Mouse (Mus musculus): Measurements from ENCODE around the gene Hal.

The Hal gene

GRCm38 (mm10) chr10:93488066-93488827 lies at the start of gene Hal:
Gene Hal (plus strand): TSS chr10:93488768.
- DNase-seq (ENCODE audit: low spot score in 2 of 2), result no peak

GRCm38 (mm10) chr10:93441501-93441900 lies 47.1 kb upstream of the Hal start:
- DNase-seq (ENCODE audit: low spot score in 2 of 2), result no peak

GRCm38 (mm10) chr10:93442183-93442582 lies 46.4 kb upstream of the Hal start:
- DNase-seq (ENCODE audit: low spot score in 2 of 2), result no peak

GRCm38 (mm10) chr10:93444407-93444806 lies 44.2 kb upstream of the Hal start:
- DNase-seq (ENCODE audit: low spot score in 2 of 2), result no peak

DNA sequence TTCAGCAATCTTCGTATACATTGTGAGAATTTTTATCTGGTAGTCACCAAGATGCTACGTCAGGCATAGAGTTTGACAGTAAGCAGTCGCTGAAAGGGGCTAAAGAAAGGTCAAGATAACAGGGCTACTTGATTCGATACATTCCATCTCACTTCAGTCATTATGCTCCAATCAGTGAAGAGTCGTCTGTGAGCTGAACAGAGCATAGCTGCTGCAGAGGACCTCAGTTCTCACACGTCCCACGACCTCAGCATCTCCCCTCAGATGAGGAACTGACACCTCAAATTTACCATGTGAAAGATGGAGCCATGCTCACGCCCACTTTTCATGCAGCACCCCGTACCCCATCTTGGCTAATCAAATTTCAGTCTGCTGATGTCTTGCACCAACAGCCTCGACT lies 41.2 kb upstream of the Hal start:
- DNase-seq (ENCODE audit: low spot score in 2 of 2), result no peak

- no peak for DNase-seq (ENCODE audit: low spot score in 2 of 2)
Measured at GRCm38 (mm10) chr10:93454652-93455014, 33.9 kb upstream of the Hal start.

GRCm38 (mm10) chr10:93460106-93460505 lies 28.5 kb upstream of the Hal start:
- no peak for DNase-seq (ENCODE audit: low spot score in 2 of 2)

GRCm38 (mm10) chr10:93462692-93463382 lies 25.7 kb upstream of the Hal start:
- DNase-seq (ENCODE audit: low spot score in 2 of 2), result no peak

GRCm38 (mm10) chr10:93463611-93464010 lies 25.0 kb upstream of the Hal start:
- DNase-seq (ENCODE audit: low spot score in 2 of 2), result no peak

GRCm38 (mm10) chr10:93467259-93467658 lies 21.3 kb upstream of the Hal start:
- no peak for DNase-seq (ENCODE audit: low spot score in 2 of 2)

GRCm38 (mm10) chr10:93467791-93468190 lies 20.8 kb upstream of the Hal start:
- no peak for DNase-seq (ENCODE audit: low spot score in 2 of 2)

DNA sequence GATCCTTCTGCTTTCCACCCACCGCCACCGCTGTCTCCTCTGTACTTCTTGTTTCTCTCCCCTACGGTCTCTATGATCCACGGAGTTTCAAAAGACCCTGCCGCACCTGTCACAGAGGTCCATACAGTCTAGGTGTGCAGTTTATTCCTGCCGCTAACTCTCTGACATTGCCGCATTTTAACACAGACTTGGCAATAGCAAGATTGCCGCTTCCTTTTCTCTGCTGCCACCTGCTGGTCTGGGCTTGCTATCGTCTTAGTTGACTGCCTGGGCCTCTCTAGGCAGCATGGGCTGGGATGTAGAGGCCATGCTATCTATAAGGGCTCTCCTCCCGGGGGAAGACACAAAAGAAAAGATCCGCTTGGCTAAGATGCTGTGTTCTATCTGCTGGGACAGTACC lies 17.2 kb upstream of the Hal start:
- peak; percentile 80 to 95 for DNase-seq (ENCODE audit: low spot score in 2 of 2)

- no peak for DNase-seq (ENCODE audit: low spot score in 2 of 2)
Measured at GRCm38 (mm10) chr10:93484511-93484910, 4.1 kb upstream of the Hal start.

- DNase-seq (ENCODE audit: low spot score in 2 of 2), result peak; percentile 18 to 31
Measured at GRCm38 (mm10) chr10:93485055-93485691, 3.4 kb upstream of the Hal start.

- DNase-seq (ENCODE audit: low spot score in 2 of 2), result peak; percentile 44 to 53
Measured at GRCm38 (mm10) chr10:93486622-93487021, 1.9 kb upstream of the Hal start.

DNA sequence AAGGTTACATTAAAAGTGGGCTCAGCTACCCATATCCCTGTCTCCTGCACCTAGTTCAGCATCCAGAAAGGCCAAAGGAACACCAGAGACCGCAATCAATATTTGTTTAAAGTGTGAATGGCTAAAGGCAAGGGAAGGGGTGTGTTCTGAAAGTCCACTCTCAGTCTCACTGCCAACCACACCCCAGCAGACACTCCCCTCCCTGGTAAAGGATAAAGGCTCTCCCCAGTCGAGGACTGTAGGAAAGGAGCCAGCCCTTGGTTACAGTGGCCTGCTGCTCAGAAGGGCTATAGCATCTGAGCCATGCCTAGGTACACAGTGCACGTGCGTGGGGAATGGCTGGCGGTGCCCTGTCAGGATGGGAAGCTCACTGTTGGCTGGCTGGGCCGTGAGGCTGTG lies 259 bp downstream of the Hal start:
- no peak for DNase-seq (ENCODE audit: low spot score in 2 of 2)

DNA sequence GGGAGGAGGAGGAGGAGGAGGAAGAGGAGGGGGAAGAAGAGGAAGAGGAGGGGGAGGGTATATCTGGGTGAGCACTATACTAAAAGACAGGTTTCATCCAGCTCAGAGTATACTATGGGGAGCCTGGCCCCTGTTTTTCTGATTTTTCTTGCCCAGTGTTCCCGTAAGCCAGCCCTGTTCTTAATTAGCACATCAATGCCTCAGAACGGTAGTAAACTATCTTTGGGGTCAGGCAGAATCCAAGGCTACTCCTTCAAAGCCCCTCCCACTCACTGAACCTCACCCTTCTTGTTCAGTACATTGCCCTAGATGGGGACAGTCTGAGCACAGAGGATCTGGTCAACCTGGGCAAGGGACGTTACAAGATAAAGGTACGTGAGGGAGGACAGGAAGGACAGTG lies 1.9 kb downstream of the Hal start:
- DNase-seq (ENCODE audit: low spot score in 2 of 2), result no peak

GRCm38 (mm10) chr10:93500864-93501263 lies 12.3 kb downstream of the Hal start:
- DNase-seq (ENCODE audit: low spot score in 2 of 2), result no peak

- no peak for DNase-seq (ENCODE audit: low spot score in 2 of 2)
Measured at GRCm38 (mm10) chr10:93501346-93501745, 12.8 kb downstream of the Hal start.

GRCm38 (mm10) chr10:93508383-93508970 lies 19.9 kb downstream of the Hal start:
- DNase-seq (ENCODE audit: low spot score in 2 of 2), result no peak

DNA sequence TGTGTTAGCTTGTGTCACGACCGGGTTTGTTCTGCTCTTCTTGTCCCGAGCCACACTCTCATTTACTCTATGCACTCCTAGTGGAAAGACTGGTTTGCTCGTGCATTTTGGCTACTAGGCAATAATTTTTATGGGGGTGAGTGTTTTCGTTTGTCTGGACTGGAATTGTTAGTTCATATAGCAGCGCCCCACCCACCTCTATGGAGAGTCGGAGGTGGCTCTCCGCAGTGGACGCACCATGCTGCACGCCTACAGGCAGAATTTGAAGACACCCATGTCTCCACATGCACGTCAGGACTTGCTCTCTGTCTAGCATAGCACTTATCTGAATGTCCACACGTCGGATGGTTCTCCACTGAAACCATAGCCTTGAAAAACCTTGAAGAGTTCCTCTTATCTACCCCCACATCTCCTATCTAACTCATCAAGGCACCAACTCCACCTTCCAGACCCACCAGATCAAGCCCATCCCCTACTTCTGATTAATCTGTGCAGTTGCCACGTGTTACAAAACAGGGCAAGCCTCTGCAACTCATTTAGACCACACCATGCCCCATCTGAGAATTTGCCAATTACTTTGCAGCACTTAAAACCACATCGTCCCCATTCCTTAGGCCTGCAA lies 21.1 kb downstream of the Hal start:
- DNase-seq (ENCODE audit: low spot score in 2 of 2), result no peak

DNA sequence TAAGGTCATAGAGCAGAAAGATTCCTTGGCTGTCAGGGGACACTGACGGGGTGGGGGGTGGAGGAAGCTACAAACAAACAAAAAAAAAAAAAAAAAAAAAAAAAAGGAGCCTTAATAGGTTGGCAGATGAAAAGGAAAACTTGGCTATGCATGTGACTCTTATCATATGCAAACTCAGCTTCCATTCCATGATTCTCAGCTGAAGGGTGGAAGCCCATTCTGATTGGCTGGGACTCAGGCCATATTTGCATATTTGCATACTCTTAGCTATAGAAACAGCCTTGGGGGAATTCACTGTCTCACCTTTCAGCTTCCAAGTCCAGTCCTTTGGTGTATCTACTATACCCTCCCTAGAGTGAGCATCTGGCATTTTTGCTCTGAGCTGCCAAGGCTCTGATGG lies 26.9 kb downstream of the Hal start:
- DNase-seq (ENCODE audit: low spot score in 2 of 2), result no peak
